Mouse (Mus musculus): Measurements from ENCODE around the gene Bcl2l12.

The Bcl2l12 gene

GRCm38 (mm10) chr7:44959281-44959680 lies 39.2 kb downstream of the Bcl2l12 start:
- DNase-seq (ENCODE audit: low read depth, low spot score): no peak

- DNase-seq (ENCODE audit: low read depth, low spot score): no peak
Observed at GRCm38 (mm10) chr7:44958208-44958607, 40.3 kb downstream of the Bcl2l12 start.

GRCm38 (mm10) chr7:44957183-44957835 lies 41.2 kb downstream of the Bcl2l12 start:
- no peak for DNase-seq (ENCODE audit: low read depth, low spot score)

GRCm38 (mm10) chr7:44956266-44956665 lies 42.2 kb downstream of the Bcl2l12 start:
- DNase-seq (ENCODE audit: low read depth, low spot score): no peak

GRCm38 (mm10) chr7:44955628-44956027 lies 42.9 kb downstream of the Bcl2l12 start:
- DNase-seq (ENCODE audit: low read depth, low spot score): no peak

- no peak for DNase-seq (ENCODE audit: low read depth, low spot score)
Observed at GRCm38 (mm10) chr7:44954091-44954885, 44.2 kb downstream of the Bcl2l12 start.

GRCm38 (mm10) chr7:44953561-44953960 lies 45.0 kb downstream of the Bcl2l12 start:
- no peak for DNase-seq (ENCODE audit: low read depth, low spot score)

GRCm38 (mm10) chr7:44952611-44953306 lies 45.8 kb downstream of the Bcl2l12 start:
- peak; percentile 64 for DNase-seq (ENCODE audit: low read depth, low spot score)

- DNase-seq (ENCODE audit: low read depth, low spot score): no peak
Observed at GRCm38 (mm10) chr7:44951960-44952359, 46.6 kb downstream of the Bcl2l12 start.

- DNase-seq (ENCODE audit: low read depth, low spot score): no peak
Observed at GRCm38 (mm10) chr7:44949922-44950321, 48.6 kb downstream of the Bcl2l12 start.

GRCm38 (mm10) chr7:44942904-44943303 lies 55.6 kb downstream of the Bcl2l12 start, which contains the start of gene Tsks:
Gene Tsks (plus strand): TSS chr7:44943204.
- DNase-seq (ENCODE audit: low read depth, low spot score): no peak

Data from retina, postnatal 7 days (tissue).